Mouse (Mus musculus): ENCODE results near the gene Calm3.

Calm3 gene

DNA sequence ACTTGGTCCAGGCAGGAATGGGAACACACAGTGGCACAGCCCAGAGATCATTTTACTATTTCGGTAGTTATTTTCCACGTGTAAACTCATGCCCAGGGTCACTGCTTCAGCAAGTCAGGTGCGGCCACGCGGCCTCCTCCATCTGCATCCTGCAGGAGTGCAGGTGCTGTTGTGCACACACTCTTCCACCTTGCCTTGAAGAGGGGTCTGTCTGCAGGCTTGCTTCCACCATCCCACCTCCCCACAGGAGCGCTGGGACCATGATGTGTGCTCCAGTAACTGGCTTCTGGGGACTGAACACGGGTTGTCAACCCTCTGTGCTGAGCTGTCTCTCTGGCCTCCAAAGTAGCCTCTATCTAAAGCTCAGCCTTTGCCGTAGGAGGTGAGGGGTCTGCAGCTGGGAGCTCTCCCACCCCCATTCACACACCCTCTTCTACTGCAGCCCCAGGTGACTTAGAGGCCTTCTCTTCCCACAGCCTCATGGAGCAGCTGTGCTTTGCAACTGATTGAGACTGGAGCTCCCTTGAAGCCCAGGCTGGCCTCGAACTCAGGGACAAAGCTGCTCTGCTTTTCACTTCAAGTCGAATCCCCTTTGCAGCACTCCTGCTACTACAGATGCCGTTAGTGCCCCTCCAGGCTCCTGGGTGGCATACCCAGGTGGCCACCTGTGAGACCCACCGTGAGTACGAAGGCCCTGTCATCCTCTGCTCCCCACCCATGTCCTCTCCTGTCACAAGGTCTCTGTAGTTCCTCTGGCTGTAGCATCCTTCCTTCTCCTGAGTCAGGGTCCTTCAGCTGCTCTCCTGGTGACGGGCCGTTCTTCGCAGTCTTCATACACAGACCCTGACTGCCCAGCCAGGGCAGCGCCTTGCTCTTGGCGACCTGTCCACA is 9.2 kb downstream of the Calm3 start:
- no peak for DNase-seq

GRCm38 (mm10) chr7:16913806-16914452 is 10.0 kb downstream of the Calm3 start:
- peak; percentile 85 for DNase-seq

- no peak for DNase-seq
Observed at GRCm38 (mm10) chr7:16912360-16912759, 11.6 kb downstream of the Calm3 start.

DNA sequence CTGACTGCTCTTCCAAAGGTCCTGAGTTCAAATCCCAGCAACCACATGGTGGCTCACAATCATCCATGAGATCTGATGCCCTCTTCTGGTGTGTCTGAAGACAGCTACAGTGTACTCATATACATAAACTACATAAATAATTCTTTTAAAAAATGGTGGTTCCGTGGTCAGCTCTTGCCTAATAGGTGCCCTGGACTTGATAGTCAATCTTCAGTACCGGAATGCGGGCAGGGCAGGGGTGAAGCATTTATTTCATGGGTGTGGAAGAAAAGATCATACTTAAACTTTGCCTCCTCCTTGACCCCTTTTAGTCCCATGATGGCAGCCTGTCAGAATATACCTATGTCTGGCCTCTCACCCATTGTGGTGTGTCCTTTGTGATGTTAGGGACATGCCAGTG is 12.0 kb downstream of the Calm3 start:
- no peak for DNase-seq

DNA sequence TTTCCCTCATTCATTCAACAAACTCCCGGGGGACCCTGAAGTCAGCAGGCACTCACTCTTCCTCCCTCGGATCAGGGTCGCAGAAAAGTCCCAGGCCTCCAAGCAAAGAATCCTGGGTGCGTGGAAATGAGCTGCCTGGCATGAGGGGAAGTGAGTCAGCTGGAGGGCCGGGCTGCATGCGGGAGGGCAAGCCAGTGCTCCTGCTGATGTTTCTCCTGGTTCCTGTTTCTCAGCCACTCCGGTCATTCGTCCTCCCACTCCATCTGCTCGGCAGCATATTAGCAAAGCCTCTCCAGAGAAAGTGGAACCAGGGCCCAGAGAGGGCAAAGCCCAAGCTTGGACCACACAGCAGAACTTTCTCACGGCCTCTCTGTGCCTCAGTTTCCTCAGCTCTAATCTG is 14.0 kb downstream of the Calm3 start:
- DNase-seq, result no peak

DNA sequence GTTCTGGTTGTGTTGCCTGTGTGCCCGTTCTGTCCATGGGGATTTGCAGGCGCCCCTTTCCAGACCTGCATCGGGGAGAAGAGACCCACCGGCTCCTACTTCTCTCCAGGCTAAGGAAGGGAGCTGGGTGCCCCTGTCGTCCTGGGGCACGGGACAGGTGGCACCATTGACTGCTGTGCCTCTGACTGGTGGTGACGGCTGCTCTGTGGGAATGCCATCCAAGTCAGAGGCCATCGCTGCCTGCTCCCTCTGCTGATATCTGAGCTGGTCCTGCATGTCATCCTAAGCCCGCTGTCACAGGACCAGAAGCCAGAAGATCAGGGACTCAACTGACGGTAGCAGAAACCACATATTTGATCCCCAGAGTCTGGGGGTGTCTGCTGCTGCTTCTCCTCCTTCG is 15.1 kb downstream of the Calm3 start:
- DNase-seq, result no peak

DNA sequence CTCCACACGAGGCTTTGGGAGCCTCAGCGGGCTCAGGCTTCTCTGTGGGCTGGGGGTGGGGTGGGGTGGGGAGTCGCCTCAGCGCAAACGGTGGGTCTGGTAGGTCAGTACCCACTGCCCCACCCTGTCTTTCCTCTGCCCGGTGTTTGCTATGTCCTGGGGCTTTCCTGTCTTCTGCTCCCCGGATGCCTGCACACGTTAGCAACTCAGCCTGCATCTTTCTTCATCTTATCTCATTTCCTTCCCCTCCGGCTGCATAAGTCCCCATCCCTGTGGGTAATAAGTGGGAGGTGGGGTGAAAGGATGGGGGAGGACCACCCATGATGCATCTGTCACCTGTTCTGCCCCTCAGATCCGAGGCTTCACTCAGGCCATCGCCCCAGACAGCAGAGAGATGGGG is 15.5 kb downstream of the Calm3 start:
- DNase-seq, result no peak

GRCm38 (mm10) chr7:16907842-16908241 is 16.1 kb downstream of the Calm3 start:
- no peak for DNase-seq

DNA sequence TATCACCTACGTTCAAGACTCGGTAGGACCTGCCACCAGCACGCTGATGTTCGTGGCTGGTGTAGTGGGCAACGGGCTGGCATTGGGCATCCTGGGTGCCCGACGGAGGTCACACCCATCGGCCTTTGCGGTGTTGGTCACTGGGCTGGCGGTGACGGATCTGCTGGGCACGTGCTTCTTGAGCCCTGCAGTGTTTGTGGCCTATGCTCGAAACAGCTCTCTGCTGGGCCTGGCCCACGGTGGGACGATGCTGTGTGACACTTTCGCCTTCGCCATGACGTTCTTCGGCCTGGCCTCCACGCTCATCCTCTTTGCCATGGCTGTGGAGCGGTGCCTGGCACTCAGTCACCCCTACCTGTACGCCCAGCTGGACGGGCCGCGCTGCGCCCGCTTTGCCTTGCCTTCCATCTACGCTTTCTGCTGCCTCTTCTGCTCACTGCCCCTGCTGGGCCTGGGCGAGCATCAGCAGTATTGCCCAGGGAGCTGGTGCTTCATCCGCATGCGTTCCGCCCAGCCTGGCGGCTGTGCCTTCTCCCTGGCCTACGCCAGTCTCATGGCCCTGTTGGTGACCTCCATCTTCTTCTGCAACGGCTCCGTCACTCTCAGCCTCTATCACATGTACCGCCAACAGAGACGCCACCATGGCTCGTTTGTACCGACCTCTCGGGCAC is 16.9 kb downstream of the Calm3 start:
- DNase-seq, result no peak

DNA sequence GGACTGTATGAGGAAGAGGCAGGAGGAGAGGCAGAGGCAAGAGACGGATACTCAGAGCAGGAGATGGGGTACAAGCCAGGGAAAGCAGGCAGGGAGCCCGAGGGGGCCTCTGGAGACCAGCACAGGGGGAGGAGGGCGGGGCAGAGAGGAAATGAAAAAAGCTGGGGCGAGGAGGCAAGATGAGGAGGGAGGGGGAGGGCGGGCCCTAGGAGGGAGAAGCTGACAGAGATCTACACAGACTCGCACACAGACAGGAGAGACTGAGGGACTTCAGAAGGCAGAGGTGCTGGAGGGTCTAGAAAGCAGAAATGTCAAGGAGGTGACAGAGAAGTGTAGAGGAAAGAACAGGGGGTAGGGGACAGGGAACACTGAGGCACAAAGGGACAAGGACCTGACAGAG is 17.6 kb downstream of the Calm3 start, which contains the start of gene Ptgir:
Gene Ptgir, plus strand, starts transcription at position 210 of the 400 bp plus-strand sequence.
- DNase-seq, result no peak

DNA sequence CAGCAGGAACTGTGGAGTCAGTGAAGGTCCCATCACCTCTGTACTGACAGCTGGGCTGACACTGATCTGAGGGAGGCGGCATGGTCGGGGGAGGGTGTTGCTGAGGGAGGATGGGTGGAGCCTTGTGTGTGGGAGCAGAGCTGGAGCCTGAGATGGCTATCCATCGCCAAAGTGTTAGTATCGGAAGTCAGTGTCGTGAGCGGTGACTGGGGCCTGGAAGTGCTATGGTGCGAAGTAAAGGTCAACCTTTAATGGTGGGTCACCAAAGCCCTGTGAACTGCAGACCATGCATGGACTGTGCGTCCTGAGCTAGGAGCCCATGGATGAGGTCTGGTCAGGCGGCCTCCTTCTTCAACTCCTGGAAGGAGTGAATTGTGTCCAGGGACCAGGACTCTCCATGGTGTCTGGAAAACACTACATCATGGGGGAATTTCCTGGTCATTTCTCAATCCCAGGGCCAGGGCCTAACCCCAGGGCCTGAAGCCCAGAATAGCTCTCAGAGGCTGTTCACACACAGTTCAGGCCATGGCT is 18.4 kb downstream of the Calm3 start:
- no peak for DNase-seq

DNA sequence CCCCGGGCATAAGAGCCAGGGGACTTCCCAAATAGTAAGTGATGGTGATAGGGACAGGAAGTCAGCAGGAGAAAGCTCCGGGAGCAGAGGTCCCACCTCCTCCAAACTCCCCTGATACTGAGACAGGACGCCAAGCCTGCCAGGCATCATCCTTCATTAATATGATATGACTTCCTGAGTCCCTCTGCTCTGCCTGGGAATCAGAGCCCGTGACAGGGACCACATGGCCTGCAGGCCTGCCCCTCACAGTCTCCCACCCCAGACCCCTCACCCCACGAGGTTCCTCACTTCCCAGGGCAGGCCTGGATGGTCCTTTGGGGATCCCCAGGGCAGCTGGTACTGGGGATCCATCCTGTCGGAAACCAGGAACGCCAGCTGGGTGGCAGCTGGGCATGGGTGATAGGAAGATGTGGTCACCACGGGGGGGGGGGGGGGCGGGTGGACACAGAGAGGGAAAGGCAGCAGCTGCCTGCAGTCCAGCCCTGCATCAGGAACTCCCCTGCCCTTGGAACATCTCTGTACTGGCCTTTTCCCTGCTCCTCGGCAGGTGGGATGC is 19.7 kb downstream of the Calm3 start:
- no peak for DNase-seq

DNA sequence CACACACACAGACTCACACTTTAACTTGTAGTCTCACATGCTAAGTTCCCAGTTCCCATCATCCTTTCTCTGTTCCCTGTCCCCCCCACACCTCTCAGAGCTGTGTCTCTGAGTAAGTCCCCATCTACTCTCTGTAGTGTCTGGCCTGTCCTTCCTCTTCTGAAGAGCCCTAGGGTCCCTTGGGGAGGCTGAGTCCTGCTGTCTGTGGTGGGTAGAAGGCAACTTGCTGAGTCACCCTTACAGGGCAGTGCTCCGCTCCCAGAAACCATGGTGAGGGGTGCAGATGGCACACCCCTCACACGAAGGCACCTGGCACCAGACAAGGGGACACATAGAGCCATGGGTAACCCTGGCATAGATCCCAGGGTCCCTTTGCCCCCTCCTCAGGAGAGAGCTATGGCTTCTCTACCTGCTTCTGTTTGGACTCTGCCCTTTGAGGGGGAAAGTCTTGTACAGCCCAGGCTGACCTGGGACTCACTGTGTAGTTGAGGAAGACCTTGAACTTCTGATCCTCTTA is 20.4 kb downstream of the Calm3 start:
- no peak for DNase-seq

DNA sequence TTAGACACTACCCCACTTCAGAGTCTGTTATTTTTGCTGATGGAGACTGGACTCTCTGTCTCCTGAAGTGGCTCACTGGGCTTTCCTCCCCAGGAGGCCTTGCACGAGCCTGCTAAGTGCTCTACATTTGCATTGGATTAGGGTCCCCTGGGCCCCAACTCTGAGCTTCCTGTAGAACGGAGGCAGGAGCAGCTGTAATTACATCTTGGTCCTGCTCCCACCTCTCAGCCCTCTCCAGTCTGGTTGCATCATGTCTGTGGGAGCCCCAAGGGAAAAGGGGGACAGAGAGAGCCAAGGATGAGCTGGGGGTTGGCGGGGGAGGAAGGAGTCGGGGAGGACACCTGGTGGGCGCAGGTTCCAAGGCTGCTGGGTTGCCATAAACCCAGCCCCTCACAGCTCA is 23.4 kb downstream of the Calm3 start:
- DNase-seq, result no peak

GRCm38 (mm10) chr7:16895511-16895910 is 28.4 kb downstream of the Calm3 start:
- no peak for DNase-seq

DNA sequence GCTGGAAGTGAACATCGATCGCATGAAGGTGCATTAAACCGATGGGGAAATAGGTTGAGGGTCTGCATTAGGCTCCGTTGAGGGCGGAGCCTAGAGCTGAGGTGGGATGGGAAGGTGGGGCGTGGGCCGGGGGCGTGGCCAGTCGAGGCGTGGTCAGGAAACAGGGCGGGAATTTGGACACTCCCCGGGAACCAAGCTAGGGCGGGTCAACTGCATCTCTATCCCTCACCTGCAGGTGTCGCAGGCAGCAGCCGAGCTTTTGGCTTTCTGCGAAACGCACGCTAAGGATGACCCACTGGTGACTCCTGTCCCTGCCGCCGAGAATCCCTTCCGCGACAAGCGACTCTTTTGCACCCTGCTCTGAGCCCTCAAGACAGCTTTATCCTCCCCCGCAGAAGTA is 28.9 kb downstream of the Calm3 start:
- DNase-seq, result peak; percentile 80

DNA sequence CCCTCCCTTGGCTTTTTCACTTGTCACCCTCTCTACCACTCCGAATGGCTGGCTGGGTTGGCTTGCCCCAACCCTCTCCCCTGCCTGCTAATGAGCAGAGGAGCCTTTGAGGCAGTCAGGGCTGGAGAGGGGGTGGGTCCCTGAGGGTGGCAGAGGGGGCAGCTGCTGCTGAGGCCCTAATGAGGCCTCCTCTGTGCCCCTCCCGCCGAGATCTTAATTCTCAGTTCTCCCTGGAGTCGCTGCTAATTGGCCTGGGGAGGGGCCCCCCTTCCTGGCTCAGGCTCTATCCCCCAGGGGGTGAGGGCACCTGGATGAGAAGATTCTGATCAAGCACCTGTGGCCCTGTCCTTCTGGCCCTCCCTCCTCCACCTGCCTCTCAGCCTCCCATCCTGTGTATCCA is 29.6 kb downstream of the Calm3 start:
- no peak for DNase-seq

GRCm38 (mm10) chr7:16893612-16894011 is 30.3 kb downstream of the Calm3 start:
- DNase-seq, result no peak

DNA sequence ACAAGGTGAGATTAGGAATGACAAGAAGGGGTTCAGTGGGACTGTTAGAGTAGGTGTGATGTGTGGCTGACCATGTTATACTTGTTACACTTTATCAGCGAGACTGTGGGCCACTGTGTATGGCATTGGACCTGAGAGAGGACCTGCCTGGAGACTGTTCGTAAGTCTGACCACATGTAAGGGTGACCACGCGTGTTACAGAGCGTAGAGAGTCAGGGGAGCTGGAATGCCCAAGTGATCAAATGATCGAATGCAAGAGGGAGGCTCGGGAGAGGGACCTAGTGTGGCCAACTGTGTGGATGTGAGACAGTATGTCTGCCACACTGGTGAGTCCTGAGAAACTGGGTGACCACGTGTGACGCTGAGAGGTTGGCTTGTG is 31.6 kb downstream of the Calm3 start:
- no peak for DNase-seq

DNA sequence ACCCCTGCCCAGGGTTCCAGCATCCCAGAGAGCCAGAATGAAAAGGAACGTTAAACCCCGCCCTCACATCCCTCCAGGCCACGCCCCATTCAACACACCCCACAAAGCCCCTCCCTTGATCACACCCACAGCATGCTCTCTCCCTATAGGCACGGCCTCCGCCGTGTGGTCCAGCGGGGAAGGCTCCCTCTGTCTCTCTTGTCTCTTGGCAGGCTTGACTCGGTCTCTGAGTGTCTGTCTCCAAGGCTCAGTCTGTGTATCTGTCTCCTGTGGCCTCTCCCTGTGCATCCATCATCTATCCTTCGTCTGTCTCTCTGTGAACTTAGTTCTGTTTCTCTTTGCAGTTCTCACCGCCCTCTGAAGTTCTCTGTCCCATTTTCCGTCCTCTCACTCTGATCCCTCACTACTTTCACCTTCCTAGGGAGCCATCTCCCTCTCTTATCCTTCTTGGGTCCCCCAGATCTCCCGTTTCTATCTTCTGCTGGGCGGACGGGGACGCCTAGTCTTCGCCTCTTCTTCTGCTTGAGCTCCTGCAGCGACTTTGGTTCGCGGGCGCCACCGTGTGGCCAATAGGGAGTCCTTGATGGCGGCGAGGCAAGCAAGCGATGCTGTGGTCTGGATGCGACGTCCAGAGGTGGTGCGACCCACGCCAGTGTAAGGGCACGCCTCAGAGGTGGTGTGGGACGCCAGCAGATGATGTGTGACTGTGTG is 32.1 kb downstream of the Calm3 start, which contains the start of gene Gng8:
Gene Gng8, plus strand, starts transcription at position 146 of the 711 bp plus-strand sequence.
- DNase-seq, result peak; percentile 89

GRCm38 (mm10) chr7:16890944-16891343 is 33.0 kb downstream of the Calm3 start:
- DNase-seq, result peak; percentile 83

DNA sequence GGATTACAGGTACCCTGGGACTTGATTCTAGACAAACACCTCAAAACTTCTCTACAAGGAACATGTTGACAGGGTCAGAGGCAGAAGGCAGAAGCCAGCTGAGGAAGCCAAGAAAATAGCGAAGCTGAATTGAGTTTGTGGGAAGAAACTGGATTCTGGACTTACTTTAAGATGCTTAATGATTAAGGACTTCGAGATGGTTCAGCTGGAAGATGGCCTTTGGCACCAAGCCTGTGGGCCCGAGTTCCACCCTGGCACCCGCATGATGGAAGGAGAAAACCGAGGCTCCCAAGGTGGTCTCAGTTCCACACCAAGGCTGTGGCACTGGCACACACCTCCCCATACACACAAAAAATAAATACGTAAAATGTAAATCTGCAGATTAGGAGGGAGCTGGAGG is 33.4 kb downstream of the Calm3 start:
- DNase-seq, result peak; percentile 37

All from lung, postnatal 14 days (tissue).